Mouse (Mus musculus) stomach, postnatal 0 days (tissue): Measurements from ENCODE around the gene Krr1. TPM values are rescaled to one million over a fixed set of nuclear protein-coding genes. Genes with fewer than 3 reads are reported as not detected.
"Not testable (repeated sequence)": the region's sequence is repeated elsewhere in the genome, so short reads cannot be mapped to it uniquely, and the experiment has no call there.

Experiments used
- ATAC-seq: fragments of 200-750 bp; cut with Nextera tagmentation; 2 replicates; pipeline ENCODE4 v1.8.0; 2017; ENCODE audit not compliant: low FRiP score, low TSS enrichment
- DNase-seq: peaks from one replicate; pipeline ENCODE4 v3.0.0-alpha.2; 2016; ENCODE audit warnings: low spot score
- H3K27ac ChIP-seq: fragments of 300-500 bp; sonication (generic); replicated peaks from 2 replicates; pipeline ENCODE4 v1.5.1; 2014; ENCODE audit warnings: mild to moderate bottlenecking, control low read depth
- H3K27me3 ChIP-seq: fragments of 300-500 bp; sonication (generic); 2 replicates; pipeline ENCODE4 v1.6.1; 2014; ENCODE audit warnings: low read length; ENCODE audit not compliant: control insufficient read depth, insufficient read depth
- H3K36me3 ChIP-seq: fragments of 300-500 bp; sonication (generic); 2 replicates; pipeline ENCODE4 v1.6.1; 2014; ENCODE audit warnings: low read length, mixed read lengths; ENCODE audit not compliant: control insufficient read depth, insufficient read depth
- H3K4me1 ChIP-seq: fragments of 300-500 bp; sonication (generic); replicated peaks from 2 replicates; pipeline ENCODE4 v1.6.1; 2014; ENCODE audit warnings: antibody characterized with exemption; ENCODE audit not compliant: control insufficient read depth, insufficient read depth
- H3K4me2 ChIP-seq: fragments of 300-500 bp; sonication (generic); replicated peaks from 2 replicates; pipeline ENCODE4 v1.6.1; 2014; ENCODE audit warnings: low read depth, mild to moderate bottlenecking, control low read depth, moderate library complexity
- H3K4me3 ChIP-seq: fragments of 300-500 bp; sonication (generic); 2 replicates; pipeline ENCODE4 v1.5.1; 2014; ENCODE audit warnings: low read depth, low read length, control low read depth
- H3K9ac ChIP-seq: fragments of 300-500 bp; sonication (generic); 2 replicates; pipeline ENCODE4 v1.6.1; 2014; ENCODE audit warnings: mild to moderate bottlenecking, low read length, control low read depth, mixed read lengths
- H3K9me3 ChIP-seq: fragments of 300-500 bp; sonication (generic); 2 replicates; pipeline ENCODE4 v1.6.1; 2016; ENCODE audit warnings: low read length; ENCODE audit not compliant: control insufficient read depth
- CTCF ChIP-seq: IDR thresholded peaks from 2 replicates; pipeline ENCODE4 v1.5.1; 2016; ENCODE audit warnings: antibody characterized with exemption, low read depth, mild to moderate bottlenecking, moderate library complexity
- EP300 ChIP-seq: optimal IDR thresholded peaks from 2 replicates; pipeline ENCODE3; 2016; ENCODE audit warnings: antibody characterized with exemption
- WGBS: fragments of 180-500 bp; shearing (Covaris S2); extraction: QIAGEN DNeasy Blood & Tissue Kit; methylation state at CpG from one replicate; pipeline ENCODE4 v1.1.7; 2014; 5-methylcytosine and 5-hydroxymethylcytosine counted together
- polyA plus RNA-seq: library from polyadenylated mRNA; unstranded; fragments of >200 nt; fragmentation: Nextera tagmentation; extraction: Ambion mirVana; gene quantifications from 2 replicates; pipeline ENCODE4 v1.2.1, GENCODE M21; 2015

The Krr1 gene
- polyA plus RNA-seq, 1 experiment from 2014 or later: 17.6 TPM

DNA sequence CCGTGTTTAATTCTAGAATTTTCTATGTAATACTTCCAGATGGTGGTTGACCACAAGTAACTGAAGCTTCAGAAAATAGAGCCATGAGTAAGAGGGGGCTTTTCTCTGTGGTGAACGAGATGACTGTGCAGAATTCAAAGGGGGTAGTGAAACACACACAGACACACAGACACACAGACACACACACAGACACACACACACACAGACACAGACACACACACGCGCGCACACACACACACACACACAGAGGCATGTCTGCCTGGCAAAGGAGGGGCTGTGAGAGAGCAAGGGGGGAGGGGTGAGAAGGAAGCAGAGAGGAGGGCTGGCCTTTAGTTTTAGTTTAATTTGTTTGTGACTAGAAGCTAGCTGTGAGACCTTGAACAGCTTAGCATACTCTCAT is 28.1 kb downstream of the Krr1 start:
- Histone ChIP-seq H3K4me2 (no peak overlapping the region), H3K9ac (no peak overlapping the region), H3K36me3 (no peaks in the 10 kb centered on the region), H3K27me3 (no peaks in the 10 kb centered on the region), H3K9me3 (no peaks in the 10 kb centered on the region), H3K27ac (no peak overlapping the region), H3K4me3 (no peak overlapping the region), H3K4me1 (no peaks in the 10 kb centered on the region)
- TF ChIP-seq EP300: no peak
- TF ChIP-seq CTCF: no peak
- ATAC-seq: no peak
- DNase-seq: no peak
- WGBS: 82% methylated on average over 5 of the region's 5 CpGs

DNA sequence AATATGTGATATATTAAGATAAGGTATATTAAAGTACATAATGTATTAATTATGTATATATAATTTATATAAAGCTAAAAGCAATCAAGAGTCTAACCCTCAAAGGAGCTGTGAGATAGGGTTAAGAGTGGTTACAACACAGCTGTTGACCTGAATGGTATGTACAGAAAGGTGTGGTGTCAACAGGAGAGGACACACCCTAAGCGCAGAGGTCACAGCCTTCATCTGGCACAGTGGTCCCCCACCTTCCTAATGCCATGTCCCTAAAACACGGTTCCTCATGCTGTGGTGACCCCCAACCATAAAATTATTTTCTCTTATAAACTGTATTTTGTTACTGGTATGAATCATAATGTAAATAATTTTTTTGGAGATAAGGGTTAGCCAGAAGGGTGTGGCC is 28.9 kb downstream of the Krr1 start:
- Histone ChIP-seq H3K27ac (no peak overlapping the region), H3K36me3 (no peaks in the 10 kb centered on the region), H3K4me2 (no peak overlapping the region), H3K4me3 (no peak overlapping the region), H3K9ac (no peak overlapping the region), H3K4me1 (no peaks in the 10 kb centered on the region), H3K27me3 (no peaks in the 10 kb centered on the region), H3K9me3 (no peaks in the 10 kb centered on the region)
- no peak for DNase-seq
- ATAC-seq: peak; percentile 51; the same call in 1 of the 2 replicates
- WGBS: 53% methylated on average over 2 of the region's 2 CpGs
- TF ChIP-seq EP300 (no peak), CTCF (no peak)

DNA sequence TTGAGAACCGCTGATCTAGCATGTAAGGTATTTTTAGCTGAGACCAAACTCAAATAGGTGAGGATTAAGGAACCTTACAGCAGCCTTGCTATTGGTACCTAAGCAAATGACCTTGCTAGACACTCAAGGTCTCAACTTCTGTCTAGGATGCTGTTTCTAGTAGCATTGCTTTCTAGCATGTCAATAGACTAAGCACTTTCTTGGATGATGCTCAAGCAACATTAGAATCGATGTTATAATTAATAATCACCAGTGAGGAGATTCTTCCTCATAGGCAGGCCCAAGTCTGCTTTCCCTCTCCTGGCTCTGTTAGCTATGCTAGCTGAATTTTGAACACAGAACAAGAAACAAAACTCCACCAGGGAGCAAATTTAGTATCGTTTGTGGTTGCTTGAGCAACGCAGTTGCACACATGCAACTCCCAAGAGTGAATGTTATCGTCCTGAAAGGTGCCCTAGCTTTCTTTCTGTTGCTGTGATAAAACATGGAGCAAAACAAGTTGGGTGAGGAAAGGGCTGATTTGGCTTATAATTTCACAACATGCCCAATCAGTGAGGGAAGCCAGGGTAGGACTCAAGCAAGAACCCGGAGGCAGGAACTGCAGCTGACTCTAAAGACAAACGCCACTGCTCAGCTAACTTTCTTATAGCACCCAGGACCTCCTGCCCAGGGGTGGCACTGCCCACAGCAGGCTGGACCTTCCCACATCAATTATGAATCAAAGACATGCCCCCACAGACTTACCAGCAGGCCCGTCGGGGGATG is 29.5 kb downstream of the Krr1 start:
- 76% methylated on average over 9 of the region's 9 CpGs for WGBS
- no peak for TF ChIP-seq CTCF
- no peak for TF ChIP-seq EP300
- no peak overlapping the region for H3K4me2 ChIP-seq
- H3K27ac ChIP-seq: no peak overlapping the region
- H3K9ac ChIP-seq: no peak overlapping the region
- no peaks in the 10 kb centered on the region for H3K4me1 ChIP-seq
- no peaks in the 10 kb centered on the region for H3K27me3 ChIP-seq
- H3K36me3 ChIP-seq: no peaks in the 10 kb centered on the region
- H3K9me3 ChIP-seq: no peaks in the 10 kb centered on the region
- DNase-seq (no peak), ATAC-seq (no peak)
- no peak overlapping the region for H3K4me3 ChIP-seq

DNA sequence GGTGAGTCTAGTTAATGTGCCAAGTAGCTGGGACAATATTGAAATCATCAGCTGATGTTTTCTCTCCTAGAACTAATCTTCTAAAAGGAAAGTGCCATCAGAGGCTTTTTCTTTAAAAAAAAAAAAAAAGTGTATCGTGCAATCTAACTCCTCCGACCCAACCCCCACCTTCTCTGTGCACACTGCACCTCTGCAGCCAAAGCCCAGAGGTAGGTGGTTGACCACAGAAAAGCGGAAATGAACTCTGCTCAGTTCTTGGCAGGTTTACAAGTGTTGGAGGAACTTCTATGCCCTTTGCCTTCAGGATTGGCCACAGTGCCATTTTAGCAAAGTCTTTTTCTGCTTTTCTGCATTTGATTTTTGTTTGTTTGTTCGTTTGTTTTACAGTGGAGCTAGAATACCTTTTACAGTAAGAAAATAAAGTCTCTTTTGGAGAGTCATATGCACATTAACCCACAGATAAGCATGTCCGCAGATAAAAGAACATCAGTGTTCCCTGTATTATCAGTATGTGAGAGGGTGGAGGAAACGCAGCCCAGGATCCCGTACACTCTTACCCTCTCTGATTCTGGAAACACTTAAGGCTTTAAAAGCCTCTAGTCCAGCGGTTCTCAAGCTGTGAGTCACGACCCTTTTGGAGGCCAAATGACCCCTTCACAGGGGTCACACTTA is 30.2 kb downstream of the Krr1 start, which contains the start of gene Glipr1:
Gene Glipr1 (minus strand): TSS at position 88 of the 672 bp plus-strand sequence.
- Histone ChIP-seq H3K27ac (no peak within 1 kb of the TSS), H3K4me3 (no peak within 1 kb of the TSS), H3K4me1 (no peaks in the 10 kb centered on the region), H3K9me3 (no peaks in the 10 kb centered on the region), H3K9ac (no peak within 1 kb of the TSS), H3K4me2 (no peak within 1 kb of the TSS), H3K27me3 (no peaks in the 10 kb centered on the region), H3K36me3 (no peaks in the 10 kb centered on the region)
- 51% methylated on average over 9 of the region's 9 CpGs for WGBS
- DNase-seq (peak; percentile 16), ATAC-seq (0 out of 2 replicates have a peak, but pooled peaks have one; percentile 53)
- TF ChIP-seq EP300 (no peak), CTCF (no peak)

DNA sequence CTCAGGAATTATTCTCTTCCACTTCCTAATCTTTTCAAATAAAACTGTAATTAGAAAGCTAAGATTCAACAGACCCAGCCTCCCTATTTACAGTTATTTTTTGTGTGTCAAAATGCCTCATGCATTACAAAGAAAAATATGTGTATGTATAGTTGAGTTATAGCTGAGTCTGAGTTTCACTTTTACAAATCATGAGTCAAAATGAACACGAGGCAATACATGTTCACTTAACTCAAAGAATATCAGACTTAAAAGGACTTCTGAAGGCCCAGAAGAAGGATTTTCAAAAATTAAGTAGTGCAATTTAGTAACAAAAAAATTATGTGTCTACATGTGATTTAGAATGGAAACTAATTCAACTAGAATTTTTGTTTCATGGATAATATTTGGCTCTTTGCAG is 37.0 kb downstream of the Krr1 start:
- H3K27me3 ChIP-seq, H3K9ac ChIP-seq, ATAC-seq, H3K4me1 ChIP-seq, H3K4me3 ChIP-seq, H3K36me3 ChIP-seq, H3K4me2 ChIP-seq, DNase-seq, H3K9me3 ChIP-seq, H3K27ac ChIP-seq: not testable (repeated sequence)
- WGBS: 72% methylated on average over 1 of the region's 1 CpGs

DNA sequence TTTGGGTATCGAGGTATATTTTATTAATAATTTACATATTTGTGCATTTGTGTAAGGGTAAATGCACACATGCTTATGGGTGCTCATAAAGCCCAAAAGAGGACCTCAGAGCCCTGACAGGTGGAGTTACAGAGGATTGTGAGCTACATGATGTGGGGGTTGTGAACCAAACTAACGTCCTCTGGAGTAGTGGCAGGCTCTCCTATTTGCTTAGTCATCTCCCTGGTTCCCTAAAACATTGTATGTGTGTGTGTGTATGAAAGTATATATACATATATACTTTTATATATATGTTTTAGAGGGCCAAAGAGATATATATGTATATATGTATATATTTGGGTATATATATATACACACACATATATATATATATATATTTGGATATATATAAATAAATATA is 51.1 kb downstream of the Krr1 start:
- Histone ChIP-seq H3K9me3 (no peaks in the 10 kb centered on the region), H3K4me1 (no peaks in the 10 kb centered on the region), H3K27me3 (no peaks in the 10 kb centered on the region), H3K4me2 (no peak overlapping the region), H3K27ac (no peak overlapping the region), H3K36me3 (no peaks in the 10 kb centered on the region), H3K4me3 (no peak overlapping the region), H3K9ac (no peak overlapping the region)
- WGBS: 66% methylated on average over 2 of the region's 2 CpGs
- ATAC-seq: no peak
- no peak for TF ChIP-seq CTCF
- no peak for TF ChIP-seq EP300
- no peak for DNase-seq

DNA sequence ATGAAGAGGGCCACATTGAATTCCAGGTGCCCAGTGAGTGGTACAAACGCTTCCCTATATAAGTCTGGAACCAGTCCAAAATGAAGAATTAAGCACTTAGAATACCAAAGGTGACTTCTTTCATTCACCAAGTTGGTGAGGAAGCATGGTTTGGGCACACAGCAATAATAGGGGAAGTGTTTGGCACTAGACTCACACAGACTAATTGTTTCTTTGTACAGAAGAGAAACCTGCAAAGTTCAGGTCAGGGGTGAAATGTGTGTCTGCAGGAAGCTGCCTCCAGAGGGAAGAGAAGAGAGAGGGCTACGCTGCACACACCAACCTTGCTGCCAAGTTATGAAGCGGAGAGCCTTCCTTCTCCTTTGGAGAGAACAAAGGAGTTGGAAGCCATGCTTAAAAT is 56.2 kb downstream of the Krr1 start:
- H3K36me3 ChIP-seq, ATAC-seq, H3K9me3 ChIP-seq, DNase-seq, H3K27ac ChIP-seq, H3K9ac ChIP-seq, H3K4me1 ChIP-seq, H3K4me2 ChIP-seq, H3K4me3 ChIP-seq, H3K27me3 ChIP-seq: not testable (repeated sequence)
- 75% methylated on average over 3 of the region's 3 CpGs for WGBS
